Mouse (Mus musculus): Measurements from ENCODE around the gene Celsr1.

DNA sequence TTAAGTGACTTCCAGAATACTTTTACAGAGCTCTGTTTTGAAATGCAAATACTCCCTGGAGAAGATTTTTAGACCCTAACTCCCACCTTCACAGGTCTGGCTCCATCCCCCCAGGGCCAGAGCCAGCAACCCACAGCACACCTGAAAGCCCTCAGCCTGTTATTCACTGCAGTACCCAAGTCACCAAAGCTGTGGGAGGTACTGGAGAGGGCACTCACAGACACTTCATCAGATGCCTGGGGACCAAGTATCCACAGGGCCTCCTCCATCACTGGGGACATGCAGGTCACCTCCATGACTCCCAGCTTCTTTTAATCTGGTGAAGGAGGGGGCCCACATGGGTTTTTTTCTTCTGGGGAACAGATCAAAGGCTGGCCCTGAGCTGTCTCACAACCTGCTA, 40.2 kb downstream of the Celsr1 start:
- TF ChIP-seq POLR2A (IDR thresholded peaks at IDR 0.05; ENCODE audit: extremely low read depth, insufficient read depth, low read length) = no peak
- TF ChIP-seq CTCF (IDR thresholded peaks at IDR 0.05; ENCODE audit: low read depth, low read length) = no peak
